ENCODE assay signal across 23 mouse cellular contexts in the genomic region with DNA sequence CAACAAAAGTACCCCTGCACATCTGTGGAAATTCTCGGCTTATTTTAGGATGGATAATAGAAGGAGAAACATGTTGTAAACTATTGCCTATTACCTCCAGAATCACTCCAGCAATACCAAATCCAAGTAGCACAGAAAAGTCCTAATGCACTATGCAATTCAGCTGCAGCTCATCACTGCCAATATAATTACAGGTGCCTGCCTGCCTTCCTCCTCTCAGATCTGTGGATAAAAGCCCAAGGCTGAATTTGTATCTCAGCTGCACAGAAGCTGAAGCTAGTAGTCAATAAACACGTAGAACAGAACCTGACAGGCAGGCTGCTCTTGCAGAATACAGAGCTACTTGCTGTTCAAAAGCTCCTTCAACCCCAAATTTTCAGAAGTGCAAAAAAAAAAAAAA. TPM values are rescaled to one million over a fixed set of nuclear protein-coding genes. Genes with fewer than 3 reads are reported as not detected.
"Had no signal": no experiment of that assay in that cellular context is flagged by ENCODE, and none has a peak within 500 bp of the region (broad histone marks: within the 10 kb centered on the region; RNA-seq: fewer than 3 reads in every experiment).

No protein-coding gene starts in this region.

- H3K4me3 ChIP-seq: liver, embryonic 13.5 days; liver, embryonic 15.5 days; lung, embryonic 15.5 days; megakaryocyte, embryonic 14.5 days; midbrain, embryonic 12.5 days; neural tube, embryonic 13.5 days; stomach, embryonic 15.5 days had no signal

- H3K36me3 ChIP-seq: liver, embryonic 13.5 days; liver, embryonic 15.5 days; lung, embryonic 15.5 days; midbrain, embryonic 12.5 days; neural tube, embryonic 13.5 days; stomach, embryonic 15.5 days had no signal

- H3K4me2 ChIP-seq: liver, embryonic 11.5 days; liver, embryonic 13.5 days; liver, embryonic 15.5 days; lung, embryonic 15.5 days; midbrain, embryonic 12.5 days; neural tube, embryonic 13.5 days; stomach, embryonic 15.5 days had no signal

- H3K27ac ChIP-seq: liver, embryonic 13.5 days; liver, embryonic 15.5 days; lung, embryonic 15.5 days; macrophage; midbrain, embryonic 12.5 days; neural tube, embryonic 13.5 days; stomach, embryonic 15.5 days; stomach, postnatal 0 days had no signal

- H3K4me1 ChIP-seq: liver, embryonic 13.5 days; liver, embryonic 15.5 days; lung, embryonic 15.5 days; megakaryocyte, embryonic 14.5 days; midbrain, embryonic 12.5 days; stomach, embryonic 15.5 days had no signal

- DNase-seq: liver, embryonic 13.5 days; liver, postnatal 0 days; lung, adult 2 months; lung, postnatal 14 days; lung, postnatal 36 days; right cerebral cortex, postnatal 14 days; thymus, adult 2 months; thymus, postnatal 25 days; thymus, postnatal 4 days had no signal

- H3K27me3 ChIP-seq: liver, embryonic 13.5 days; liver, embryonic 15.5 days; lung, embryonic 15.5 days; megakaryocyte, embryonic 14.5 days; midbrain, embryonic 12.5 days; neural tube, embryonic 13.5 days; stomach, embryonic 15.5 days had no signal

- ATAC-seq: liver, postnatal 0 days; lung, postnatal 0 days had no signal

- H3K9me3 ChIP-seq: liver, embryonic 13.5 days; liver, embryonic 15.5 days; lung, embryonic 15.5 days; megakaryocyte, embryonic 14.5 days; midbrain, embryonic 12.5 days; neural tube, embryonic 13.5 days; stomach, embryonic 15.5 days had no signal

- H3K9ac ChIP-seq: liver, embryonic 13.5 days; liver, embryonic 15.5 days; liver, postnatal 0 days; lung, embryonic 15.5 days; midbrain, embryonic 12.5 days; neural tube, embryonic 13.5 days; stomach, embryonic 15.5 days had no signal

RNA-seq across cellular contexts. Expression of a gene that starts 21.0 kb away (rescaled TPM):
- total RNA-seq: megakaryocyte progenitor cell, adult 5-6 weeks; monocyte, adult 5-6 weeks; neutrophil, adult 5-6 weeks had no signal
- polyA plus RNA-seq: liver, postnatal 0 days; macrophage; spleen, adult 2 months had no signal
